Comparison of ENCODE assay signal across 9 mouse cellular contexts in genomic region chr14:55866962-55867361, GRCm38 (mm10). TPM values are rescaled to one million over a fixed set of nuclear protein-coding genes. Genes with fewer than 3 reads are reported as not detected.
DNase-seq lines count a peak whose midpoint lies in the region; TF ChIP-seq lines count a peak whose summit lies in the region.
"Had no signal": no experiment of that assay in that cellular context is flagged by ENCODE, and none has a peak within 500 bp of the region (broad histone marks: within the 10 kb centered on the region; RNA-seq: fewer than 3 reads in every experiment).

No protein-coding gene starts in this region.

- 0 out of 2 replicates have a peak, but pooled peaks cover 3% of the 10 kb centered on the region for H3K9me3 ChIP-seq in E14TG2a.4 (ENCODE audit: low read length)
- H3K9me3 ChIP-seq: limb, embryonic 15.5 days; stomach, embryonic 15.5 days had no signal

- peaks cover 72% of the 10 kb centered on the region for H3K4me1 ChIP-seq in E14TG2a.4 (replicated peaks; ENCODE audit: low read depth, low read length)

- peak; percentile 64 for DNase-seq in kidney, adult 9 months
- no peak for DNase-seq in kidney, adult 11 months
- peak; percentile 48 to 51 for DNase-seq in B cell, adult 2 months
- DNase-seq in cerebellum, postnatal 36 days, result peak; percentile 72 to 77
- DNase-seq in layer of hippocampus, postnatal 10 days (ENCODE audit: low spot score in 2 of 2), result peak; percentile 70 to 75
- peak; percentile 32 to 67 for DNase-seq in right cerebral cortex, postnatal 10 days (ENCODE audit: low spot score in 2 of 2)

- peak; percentile 97 for TF ChIP-seq CTCF in E14TG2a.4 (conservative IDR thresholded peaks at IDR 0.05; ENCODE audit: low read length)

- H3K36me3 ChIP-seq in E14TG2a.4 (ENCODE audit: insufficient read depth, low read length), result peaks cover 57% of the 10 kb centered on the region

- no peaks in the 10 kb centered on the region for H3K27me3 ChIP-seq in E14TG2a.4 (ENCODE audit: insufficient read depth, low read length)
- H3K27me3 ChIP-seq: limb, embryonic 15.5 days; stomach, embryonic 15.5 days had no signal

- no peak overlapping the region for H3K4me3 ChIP-seq in E14TG2a.4 (replicated peaks; ENCODE audit: low read length)
- H3K4me3 ChIP-seq: limb, embryonic 15.5 days; stomach, embryonic 15.5 days had no signal

RNA-seq across cellular contexts. Expression of gene Nynrin, which starts 13.2 kb away (rescaled TPM):
- total RNA-seq in layer of hippocampus, postnatal 10 days (2021), result 10 to 100 TPM; 17.0 to 17.3 TPM

RNA-seq across cellular contexts. Expression of gene Cbln3, which starts 17.2 kb away (rescaled TPM):
- 1 to 10 TPM in 1 of 2 experiments, under 1 TPM in 1; 0.62 to 1.0 TPM for total RNA-seq in layer of hippocampus, postnatal 10 days (2021)

RNA-seq across cellular contexts. Expression of gene Khnyn, which starts 17.8 kb away (rescaled TPM):
- 10 to 100 TPM; 11.8 to 13.4 TPM for total RNA-seq in layer of hippocampus, postnatal 10 days (2021)

RNA-seq across cellular contexts. Expression of gene Sdr39u1, which starts 33.1 kb away (rescaled TPM):
- 10 to 100 TPM; 80.5 to 87.8 TPM for total RNA-seq in layer of hippocampus, postnatal 10 days (2021)

RNA-seq across cellular contexts. Expression of gene Nfatc4, which starts 44.0 kb away (rescaled TPM):
- 1 to 10 TPM; 3.9 to 5.8 TPM for total RNA-seq in layer of hippocampus, postnatal 10 days (2021)
